Mouse (Mus musculus) cerebellum, postnatal 10 days (tissue): ENCODE measurements around the gene Tas2r116.

Experiments used
- DNase-seq, 2 experiments: peaks; one replicate each; pipeline ENCODE4 v3.0.0; 2021; ENCODE audit warnings: mixed read lengths in 2 of 2

Gene Tas2r116

DNA sequence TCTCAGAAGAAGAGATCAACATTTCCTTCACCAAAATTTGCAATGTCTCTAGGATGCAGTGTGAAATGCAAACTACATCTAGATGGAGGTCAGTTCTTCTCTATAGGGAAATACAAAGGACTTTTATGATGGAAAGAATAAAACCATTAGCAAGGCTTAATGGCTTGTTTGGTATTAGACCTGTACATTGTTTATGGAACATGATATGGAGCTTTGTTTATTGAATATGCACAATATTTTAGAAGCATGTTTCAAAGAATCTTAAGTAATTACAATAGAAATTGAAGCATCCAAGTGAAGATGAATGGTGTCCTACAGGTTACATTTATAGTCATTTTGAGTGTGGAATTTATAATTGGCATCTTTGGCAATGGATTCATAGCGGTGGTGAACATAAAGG is at the start of gene Tas2r116:
Gene Tas2r116, plus strand, starts transcription at position 301 of the 400 bp plus-strand sequence.
- no peak for DNase-seq

DNA sequence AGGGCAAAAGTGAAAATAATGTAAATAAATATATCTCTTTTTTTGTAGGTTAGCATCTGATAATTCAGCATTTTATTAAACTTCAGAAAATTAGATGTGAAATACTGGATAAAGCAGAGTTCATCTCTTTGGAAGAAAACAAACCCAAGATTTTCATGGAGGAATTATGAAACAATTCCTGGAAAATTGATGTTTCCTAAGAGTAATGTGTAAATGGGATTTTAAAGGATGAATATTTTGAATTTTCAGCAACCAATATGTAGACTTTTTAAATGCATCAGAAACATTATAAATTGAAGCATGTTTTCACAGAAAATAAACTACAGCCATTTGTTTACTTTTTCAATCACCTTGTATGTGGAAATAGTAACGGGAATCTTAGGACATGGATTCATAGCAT is 8.4 kb upstream of the Tas2r116 start, which contains the start of gene Tas2r123:
Gene Tas2r123, plus strand, starts transcription at position 301 of the 400 bp plus-strand sequence.
- no peak for DNase-seq

DNA sequence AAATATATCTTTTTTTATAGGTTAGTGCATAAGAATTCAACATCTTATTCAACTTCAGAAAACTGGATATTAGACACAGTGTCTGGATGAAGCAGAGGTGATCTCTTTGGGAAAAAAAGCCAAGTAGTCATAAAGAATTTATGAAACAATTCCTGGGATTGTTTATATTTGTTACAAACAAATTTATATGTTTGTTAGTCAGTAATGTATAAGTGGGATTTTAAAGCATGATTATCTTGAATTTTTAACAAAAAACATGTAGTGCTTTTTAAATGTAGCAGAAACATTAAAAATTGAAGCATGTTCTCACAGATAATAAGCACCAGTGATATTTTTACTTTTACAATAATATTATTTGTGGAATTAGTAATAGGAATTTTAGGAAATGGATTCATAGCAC is 12.5 kb downstream of the Tas2r116 start, which contains the start of gene Tas2r110:
Gene Tas2r110, plus strand, starts transcription at position 301 of the 400 bp plus-strand sequence.
- no peak for DNase-seq

DNA sequence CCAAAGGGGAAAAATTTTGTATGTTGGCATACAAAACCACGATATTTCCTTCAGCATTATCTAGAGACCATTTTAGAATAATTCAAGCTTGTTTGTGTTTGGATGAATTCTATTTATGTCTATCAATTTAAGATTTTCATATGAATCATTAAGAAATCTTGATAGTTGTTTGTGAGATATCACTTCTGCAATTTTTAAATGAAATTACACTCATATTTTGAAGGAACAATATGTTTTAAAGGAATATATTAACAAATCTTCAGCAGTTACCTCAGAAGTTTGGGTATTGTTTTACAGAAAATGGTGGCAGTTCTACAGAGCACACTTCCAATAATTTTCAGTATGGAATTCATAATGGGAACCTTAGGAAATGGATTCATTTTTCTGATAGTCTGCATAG is 37.5 kb downstream of the Tas2r116 start, which contains the start of gene Tas2r113:
Gene Tas2r113, plus strand, starts transcription at position 301 of the 400 bp plus-strand sequence.
- no peak for DNase-seq
